Mouse (Mus musculus) frontal cortex, postnatal 10 days (tissue): ENCODE data around the gene Mmp14.

Experiments
- DNase-seq, 2 experiments: peaks; one replicate each; pipeline ENCODE4 v3.0.0; 2022; ENCODE audit warnings: low spot score in 2 of 2, mixed read lengths in 1 of 2

Mmp14 gene

DNA sequence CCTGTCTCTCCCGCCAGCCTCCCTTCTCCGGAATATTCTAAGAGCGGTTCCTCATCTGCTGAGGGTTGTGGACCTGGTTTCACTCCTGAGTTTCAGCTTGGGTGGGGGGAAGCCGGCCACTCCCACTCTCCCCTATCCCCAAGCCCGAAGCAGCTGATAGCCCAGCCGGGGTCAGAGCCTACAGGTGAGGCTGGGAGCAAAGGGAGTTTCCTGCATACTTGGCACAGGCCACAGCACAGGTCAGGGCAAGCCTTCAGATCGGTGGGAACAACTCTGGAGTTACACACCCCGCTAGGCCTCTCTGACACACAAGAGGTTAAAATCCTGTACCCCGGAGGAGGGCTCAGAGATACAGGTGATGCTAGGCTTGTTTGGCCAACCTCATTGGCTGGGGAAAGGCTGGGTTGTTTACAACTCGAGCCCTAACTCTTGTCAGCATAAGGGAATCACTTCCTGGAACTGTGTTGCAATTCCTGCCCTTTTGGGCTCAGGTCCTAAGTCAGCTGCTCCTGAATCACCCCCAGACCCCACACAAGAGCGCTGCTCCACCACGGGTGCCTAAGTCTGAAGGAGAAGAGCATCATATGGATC is 2.6 kb downstream of the Mmp14 start:
- no peak for DNase-seq

DNA sequence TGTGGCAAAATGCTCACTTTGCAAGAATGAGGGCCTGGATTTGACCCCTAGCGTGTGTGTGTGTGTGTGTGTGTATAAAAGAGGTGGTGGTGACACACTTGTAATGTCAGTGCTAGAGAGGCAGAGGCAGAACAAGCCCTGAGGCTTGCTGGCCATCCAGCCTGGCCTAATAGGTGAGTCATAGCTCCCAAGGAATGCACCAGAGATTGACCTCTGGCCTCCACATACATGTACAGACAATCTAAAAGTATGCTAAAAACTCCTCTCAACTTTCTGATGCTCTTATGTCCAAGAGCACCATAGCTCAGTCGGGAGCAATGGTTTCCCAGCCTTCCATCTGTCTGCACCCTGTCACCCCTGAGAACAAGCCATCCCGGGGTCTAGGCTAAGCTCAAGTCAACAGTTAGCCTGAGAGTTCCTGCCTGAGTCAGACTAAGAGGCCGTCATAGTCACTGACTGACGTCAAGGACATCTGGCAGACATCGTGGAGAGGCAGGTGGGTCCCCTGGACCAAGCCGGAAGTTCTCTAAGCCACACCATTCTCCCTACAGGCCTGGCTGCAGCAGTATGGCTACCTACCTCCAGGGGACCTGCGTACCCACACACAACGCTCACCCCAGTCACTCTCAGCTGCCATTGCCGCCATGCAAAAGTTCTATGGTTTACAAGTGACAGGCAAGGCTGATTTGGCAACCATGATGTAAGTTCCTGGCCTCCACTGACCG is 3.9 kb downstream of the Mmp14 start:
- no peak for DNase-seq

DNA sequence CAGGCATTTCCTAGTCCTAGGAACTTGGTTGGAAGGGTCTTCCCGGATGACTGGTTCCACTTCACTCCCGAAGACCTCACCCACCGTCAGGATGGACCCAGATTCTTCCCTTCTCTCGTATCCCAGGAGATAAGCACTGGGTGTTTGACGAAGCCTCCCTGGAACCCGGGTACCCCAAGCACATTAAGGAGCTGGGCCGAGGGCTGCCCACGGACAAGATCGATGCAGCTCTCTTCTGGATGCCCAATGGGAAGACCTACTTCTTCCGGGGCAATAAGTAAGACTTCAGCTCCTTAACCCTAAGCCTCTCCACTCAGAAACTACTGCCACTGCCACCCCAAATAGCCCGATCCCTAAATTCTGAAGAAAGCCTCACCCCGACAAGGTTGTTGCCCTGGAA is 7.7 kb downstream of the Mmp14 start:
- no peak for DNase-seq

DNA sequence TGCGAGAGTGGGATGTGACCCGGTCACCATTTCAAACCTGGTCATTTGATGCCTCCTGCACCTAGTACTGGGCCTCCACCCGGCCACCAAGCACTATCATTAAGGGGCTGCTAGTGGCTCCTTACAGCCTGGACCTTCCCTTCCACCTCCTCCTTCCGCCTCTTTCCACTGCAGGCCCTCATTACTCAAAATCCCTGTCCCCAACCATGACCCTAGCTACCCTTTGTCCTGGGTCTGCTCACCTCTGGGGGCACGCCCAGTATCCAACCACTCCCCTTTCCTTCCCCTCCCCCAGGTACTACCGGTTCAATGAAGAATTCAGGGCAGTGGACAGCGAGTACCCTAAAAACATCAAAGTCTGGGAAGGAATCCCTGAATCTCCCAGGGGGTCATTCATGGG is 8.2 kb downstream of the Mmp14 start:
- DNase-seq = no peak

DNA sequence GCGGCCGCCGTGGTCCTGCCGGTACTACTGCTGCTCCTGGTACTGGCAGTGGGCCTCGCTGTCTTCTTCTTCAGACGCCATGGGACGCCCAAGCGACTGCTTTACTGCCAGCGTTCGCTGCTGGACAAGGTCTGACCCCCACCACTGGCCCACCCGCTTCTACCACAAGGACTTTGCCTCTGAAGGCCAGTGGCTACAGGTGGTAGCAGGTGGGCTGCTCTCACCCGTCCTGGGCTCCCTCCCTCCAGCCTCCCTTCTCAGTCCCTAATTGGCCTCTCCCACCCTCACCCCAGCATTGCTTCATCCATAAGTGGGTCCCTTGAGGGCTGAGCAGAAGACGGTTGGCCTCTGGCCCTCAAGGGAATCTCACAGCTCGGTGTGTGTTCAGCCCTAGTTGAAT is 9.1 kb downstream of the Mmp14 start:
- DNase-seq = no peak

DNA sequence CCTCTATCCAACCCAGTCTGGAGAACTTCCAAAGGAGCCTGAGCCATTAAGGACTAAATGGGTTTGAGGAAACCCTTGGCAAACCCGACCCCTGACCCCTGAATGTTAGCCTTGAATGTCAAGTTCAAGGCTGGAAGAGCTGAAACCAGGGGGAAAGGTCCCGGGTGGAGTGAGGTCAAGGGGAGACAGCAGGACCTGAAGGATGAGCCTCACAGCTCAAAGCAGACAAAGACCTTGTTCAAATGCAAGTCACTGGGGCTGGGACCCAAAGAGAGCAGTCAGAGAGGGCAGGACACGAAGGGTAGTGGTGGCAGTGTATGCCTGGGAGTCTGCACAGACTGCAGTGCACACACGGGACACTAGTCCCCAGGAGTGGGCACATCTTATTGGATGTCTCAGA is 10.0 kb downstream of the Mmp14 start:
- DNase-seq = no peak

DNA sequence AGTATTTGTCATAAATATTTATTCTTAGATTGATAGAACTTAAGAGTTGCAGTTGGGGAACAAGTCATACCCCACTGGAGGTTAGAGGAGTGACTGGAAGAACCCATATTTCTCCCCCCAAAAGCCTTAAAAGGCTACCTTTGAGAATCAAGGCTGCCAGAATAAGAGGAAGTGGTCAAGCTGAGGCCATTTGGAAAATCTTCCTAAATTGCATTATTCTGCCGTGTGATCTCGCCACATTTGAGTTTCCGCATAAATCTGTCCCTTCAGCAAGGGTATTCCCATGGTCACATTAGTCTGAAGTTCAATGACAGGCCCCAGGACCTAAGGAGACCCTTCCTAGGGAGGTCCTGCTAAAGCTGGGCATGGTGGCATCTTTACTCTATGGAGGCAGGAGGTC is 11.1 kb downstream of the Mmp14 start:
- no peak for DNase-seq

DNA sequence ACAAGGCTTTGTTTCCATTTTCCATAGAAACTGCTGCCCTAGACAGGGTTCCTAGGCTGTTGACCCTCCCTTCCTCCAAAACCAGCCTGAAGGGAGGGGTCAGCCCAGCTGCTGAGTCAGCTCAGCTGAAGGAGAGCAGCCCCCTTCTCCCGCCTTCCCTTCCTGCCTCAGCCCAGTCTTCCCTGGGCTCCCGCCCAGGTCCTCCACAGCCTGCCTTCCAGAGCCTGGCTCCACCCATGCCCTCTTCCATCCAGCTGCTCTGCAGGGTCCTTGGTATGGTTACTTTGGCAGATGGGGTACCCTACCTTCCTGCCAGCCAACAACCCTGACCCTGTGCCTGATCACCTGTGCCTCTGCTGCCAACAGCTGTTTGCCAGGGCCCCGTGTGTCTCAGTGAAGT is 11.8 kb downstream of the Mmp14 start:
- DNase-seq = no peak

DNA sequence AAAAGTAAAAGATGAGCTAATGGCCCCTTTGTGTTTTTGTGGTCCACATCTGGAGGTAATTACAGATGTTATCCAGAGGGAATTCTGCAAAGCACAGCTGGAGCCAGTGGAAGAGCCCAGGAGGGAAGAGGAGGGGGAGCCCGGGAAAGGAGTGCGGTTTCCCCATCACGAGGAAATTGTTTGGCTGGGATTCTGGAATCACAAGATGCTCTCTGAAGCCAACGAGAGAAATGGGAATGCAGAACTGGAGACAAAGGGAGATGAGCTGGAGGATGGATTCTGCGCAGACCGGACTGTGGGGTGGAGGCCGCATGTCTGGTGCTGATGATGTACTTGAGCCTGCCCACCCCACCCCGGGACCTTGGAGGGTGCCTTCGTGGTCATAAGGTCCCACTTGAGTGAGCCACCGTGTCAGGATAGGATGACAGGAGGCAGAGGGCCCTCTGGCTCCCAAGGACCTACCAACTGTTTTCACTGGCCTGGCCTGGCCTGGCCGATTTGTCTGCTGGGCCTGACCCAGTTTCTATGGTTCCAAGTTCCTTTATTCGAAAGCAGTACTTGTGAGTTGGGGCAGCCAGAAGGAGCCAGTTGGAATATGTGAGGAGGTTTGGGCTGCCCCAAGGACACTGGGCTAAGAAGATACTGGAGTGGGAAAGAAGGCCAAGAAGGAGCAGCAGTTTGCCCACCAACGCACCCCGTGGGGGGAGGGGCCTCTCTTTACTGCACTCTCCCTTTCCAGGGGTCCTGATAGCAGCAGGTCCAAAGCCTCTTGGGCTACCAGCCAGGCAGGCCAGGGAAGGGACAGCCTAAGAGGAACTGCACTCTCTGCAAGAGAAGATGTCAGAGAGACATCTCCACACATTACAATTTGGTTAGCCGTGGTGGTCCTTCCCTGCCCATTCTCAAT is 12.6 kb downstream of the Mmp14 start:
- no peak for DNase-seq

DNA sequence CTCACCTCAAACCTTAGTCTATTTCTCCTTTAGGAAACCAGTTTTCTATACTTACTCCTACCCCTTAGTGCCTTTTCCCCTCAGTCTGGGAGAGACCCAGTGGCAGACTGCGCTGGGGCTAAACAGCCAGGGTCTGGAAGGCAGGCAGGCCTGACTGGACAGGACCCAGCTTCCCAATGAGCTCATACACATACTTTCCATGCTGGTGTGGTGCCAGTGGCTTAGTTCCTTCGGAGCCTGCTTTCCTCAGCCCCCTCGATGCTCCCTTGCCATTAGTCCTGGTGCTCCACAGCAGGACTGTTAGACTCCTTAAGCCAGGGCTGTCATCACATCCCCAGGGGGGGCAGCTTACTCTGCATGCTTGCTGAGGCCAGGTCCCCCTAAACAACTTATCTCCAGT is 14.1 kb downstream of the Mmp14 start:
- no peak for DNase-seq

DNA sequence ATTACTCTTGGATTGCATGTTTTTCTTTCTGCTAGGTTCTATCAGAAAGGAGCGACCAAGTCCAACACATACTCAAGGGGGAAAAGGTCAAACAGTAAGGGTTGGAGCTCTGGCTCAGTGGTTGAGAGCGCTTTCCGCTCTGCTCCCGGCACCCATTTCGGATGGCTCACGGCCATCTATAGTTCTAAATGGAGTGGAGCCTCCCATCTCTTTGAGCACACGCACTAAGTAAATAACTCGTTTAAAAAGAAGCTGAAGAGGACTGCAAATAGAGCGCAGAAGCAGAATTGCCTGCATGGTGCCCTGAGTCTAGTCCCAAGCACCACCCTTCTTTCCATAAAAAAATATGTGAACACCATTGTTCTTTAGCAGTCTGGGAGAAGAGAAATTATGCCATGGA is 22.2 kb downstream of the Mmp14 start:
- no peak for DNase-seq

DNA sequence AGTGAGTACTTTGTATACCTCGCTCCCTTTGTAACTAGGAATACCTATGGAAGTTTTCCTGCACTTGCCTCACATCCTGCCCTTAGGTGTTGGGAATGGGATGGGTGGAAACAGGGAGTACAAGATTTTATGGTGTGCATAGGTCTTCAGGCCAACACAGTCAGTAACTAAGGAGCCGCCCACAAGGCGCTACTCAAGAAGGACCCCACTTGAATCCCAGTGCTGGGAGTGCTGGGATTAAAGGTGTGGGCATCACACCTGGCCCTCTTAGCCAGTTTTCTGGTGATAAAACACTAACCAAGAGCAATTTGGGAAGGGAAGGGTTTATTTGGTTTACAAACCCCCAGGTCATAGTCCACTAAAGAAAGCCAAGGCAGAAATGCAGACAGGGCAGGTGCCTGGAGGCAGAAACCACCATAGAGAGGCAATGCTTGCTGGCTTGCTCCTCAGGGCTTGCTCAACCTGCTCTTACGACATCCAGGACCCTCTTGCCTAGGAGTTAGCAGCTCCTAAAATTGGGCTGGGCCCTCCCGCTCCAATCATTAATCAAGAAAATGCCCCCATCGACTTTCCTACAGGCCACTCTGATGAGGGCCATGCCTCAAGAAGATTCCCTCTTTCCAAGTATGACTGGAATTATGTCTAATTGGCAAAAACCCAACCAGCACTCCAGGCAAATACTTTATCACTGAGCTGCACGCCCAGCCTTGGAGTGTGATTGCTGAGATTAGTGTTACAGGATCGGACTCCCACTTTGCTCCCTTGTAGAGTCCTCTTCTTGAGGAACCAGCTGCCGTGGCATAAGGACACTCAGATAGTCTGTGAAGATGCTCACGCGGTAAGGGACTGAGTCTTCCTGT is 23.5 kb downstream of the Mmp14 start:
- DNase-seq = no peak

DNA sequence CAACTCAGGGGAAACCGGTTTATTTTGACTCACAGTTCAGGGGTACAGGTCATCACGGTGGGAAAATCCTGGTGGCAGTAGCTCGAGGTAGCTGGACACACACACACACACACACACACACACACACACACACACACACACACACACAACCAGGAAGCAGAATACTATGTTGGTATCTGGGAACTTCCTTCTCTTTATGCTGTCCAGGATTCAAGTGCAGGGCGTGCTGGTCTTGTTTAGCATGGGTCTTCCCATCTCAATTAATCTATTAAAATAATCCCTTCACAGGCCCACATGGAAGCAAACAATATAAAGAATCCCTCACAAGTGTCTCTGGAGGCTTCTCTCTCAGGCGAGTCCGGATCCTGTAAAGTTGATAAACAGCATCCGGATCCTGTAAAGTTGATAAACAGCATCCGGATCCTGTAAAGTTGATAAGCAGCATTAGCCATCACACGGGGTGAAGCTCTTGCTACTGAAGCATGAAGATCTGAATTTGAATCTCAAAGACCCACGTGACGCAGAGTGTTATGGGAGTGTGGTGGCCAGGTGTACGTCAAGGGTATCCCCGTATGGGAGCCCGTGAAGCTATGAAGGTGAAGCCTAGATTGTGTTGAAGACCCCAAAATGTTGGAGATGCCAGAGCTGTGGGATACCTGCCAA is 26.6 kb downstream of the Mmp14 start:
- no peak for DNase-seq

DNA sequence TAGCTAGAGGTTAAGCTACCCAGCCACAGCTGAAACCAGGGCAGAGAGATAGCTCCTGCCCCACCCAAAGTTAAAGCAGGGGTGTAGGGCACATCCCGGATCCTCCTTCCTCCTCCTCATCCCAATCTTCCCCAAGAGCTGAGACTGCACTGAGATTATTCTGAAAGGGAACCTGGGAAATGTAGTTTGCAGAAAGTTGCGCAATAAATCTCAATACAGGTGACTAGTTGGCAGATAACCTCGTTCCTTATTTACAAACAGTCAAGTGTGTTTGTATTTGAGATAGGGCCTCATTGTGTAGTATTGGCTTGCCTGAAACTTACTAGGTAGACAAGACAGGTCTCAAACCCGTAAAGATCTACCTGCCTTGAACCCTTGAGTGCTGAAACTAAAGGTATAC is 30.7 kb downstream of the Mmp14 start:
- DNase-seq = no peak

DNA sequence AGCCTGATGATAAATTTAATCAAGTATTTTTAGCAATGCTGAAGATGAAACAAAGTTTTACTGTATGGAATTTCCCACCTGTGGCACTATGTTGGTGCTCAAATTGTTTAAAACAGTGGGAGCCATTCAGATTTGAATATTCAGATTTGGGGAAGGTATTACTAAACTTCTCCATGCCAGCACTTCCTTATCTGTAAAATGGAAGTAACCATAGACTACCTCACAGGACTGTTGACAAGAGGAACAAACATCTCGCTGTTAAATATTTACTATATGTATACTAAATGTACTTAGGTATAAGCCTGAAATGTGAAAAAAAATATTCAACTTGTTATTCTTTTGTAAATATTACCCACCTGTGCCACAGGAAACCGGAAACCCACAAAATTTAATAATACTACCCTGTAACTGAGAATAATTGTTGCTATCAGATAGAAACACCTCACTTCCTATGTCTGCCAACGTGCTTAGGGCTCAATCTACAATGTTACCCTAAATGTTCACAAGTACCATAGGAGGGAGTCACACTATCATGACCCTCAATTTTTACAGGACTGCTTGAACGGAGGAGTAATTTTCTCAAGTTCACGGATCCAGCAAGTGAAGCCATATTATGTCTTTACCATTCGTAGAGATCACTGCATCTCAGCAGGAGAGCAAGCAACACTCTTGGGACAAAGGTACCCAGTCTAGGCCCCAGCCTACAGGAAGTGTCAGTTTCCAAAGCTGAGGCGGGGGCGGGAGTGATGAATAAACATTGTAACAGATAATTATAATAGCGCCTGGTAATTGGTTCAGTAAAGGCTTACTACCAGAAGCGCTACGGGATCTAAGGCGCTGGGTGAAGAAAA is 31.9 kb downstream of the Mmp14 start:
- no peak for DNase-seq

DNA sequence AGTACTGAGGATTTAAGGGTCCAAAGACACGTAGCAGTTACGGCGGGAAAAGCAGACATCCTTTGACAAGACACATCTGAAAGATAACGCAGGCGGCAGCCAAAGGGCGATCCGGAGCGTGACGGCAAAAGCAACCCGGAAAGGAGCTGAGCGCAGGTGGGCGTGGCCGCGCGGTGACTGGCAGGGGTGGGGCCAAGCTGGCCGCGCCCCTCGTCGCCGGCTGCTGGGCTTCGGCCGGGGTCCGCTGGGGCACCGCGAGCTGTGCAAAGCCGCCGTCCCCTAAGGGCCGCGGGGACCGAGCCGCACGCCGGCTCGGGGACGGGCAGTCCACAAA is 32.5 kb downstream of the Mmp14 start, which contains the start of gene Lrp10:
Lrp10 (plus strand) TSS at position 179 of the 334 bp plus-strand sequence.
- DNase-seq = peak; percentile 71 to 86

DNA sequence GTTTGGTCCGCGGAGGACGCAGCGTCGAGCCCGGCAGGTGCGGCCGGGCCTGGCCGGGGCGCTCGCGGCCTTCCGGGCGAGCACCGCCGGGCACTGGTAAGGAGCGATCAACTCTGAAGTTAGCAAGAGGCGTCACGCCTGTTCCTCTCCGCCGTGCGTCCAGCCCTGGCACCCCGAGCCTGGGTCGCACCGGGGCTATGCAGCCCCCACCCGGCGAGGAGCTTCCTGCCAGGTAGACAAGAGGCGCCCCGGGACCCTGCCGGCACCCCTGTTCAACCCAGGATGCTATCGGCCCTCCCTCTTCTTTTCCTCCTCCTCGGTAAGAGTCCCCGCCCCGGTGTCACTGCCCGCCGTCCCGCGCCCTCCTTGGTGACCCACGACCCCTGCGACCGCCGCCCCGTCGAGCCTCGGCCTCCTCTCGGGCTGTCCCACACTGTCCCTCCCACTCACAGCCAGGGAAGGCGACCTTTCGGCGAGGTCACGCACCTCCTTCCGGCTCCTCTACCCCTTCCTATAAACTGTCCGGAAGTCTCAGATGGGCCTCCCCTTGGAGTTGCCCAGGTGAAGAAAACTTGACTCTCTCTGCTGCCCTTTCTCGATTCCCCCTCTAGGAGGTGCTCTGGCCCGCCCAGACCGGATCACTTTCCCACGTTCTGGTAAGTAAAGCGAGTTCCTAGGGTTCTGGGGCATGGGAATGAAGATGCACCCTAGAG is 33.0 kb downstream of the Mmp14 start:
- no peak for DNase-seq

DNA sequence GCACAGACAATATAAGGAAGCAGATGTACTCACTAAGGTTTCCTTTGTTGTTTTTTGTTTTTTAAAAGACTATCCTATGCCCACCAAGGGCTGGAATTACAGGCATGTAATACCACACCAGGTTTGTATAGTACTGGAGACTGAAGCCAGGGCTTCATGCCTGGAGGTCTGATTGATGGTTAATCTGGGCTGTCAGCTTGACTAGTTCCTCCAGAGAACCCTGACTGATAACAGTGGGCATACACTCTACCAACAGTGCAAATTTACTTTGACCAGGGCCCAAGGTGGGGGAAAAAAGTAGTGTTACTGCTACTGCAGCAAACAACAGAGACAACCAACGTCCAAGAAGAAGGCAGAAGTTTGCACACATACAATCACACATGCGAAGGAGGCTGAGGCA is 40.1 kb downstream of the Mmp14 start:
- no peak for DNase-seq

DNA sequence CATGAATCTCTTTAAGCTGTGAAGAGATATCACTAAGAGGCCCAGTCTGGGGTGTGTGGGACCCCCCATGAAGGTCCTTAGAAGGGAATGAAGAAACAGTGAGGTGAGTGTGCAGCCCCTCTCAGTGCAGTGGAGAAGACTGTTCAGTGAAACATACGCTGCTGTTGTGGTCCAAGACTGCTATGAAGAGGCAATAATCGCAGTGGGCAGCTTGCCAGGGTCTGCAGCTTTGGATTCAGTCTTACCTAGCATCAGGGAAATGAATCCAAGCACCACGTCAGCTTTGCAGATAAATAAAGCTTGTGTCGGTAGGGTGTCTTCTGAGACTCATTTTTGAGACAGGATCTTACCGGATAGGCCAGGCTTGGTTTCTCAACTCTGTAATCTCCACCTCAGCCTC is 41.3 kb downstream of the Mmp14 start:
- no peak for DNase-seq

DNA sequence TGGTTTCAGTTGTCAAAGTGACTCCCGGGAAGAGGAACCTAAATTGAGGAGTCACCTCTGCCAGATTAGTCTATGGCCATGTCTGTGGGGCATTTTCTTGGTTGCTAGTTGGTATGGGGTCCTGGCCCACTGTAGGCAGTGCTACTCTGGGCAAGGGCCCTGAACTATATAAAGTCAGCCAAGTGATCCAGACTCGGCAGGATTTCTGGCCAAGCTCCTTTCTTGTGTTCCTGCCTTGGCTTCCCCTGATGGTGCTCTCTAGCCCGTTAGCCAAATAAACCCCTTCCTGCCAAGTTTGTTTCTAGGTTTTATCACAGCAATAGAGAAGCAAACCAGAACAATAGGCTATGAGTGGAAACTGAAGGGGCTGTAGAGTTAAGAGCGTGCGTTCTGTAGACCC is 43.3 kb downstream of the Mmp14 start:
- DNase-seq = no peak
